Mouse (Mus musculus): ENCODE data around the gene Gm4302.
"Not testable (repeated sequence)": the region's sequence is repeated elsewhere in the genome, so short reads cannot be mapped to it uniquely, and the experiment has no call there.

DNA sequence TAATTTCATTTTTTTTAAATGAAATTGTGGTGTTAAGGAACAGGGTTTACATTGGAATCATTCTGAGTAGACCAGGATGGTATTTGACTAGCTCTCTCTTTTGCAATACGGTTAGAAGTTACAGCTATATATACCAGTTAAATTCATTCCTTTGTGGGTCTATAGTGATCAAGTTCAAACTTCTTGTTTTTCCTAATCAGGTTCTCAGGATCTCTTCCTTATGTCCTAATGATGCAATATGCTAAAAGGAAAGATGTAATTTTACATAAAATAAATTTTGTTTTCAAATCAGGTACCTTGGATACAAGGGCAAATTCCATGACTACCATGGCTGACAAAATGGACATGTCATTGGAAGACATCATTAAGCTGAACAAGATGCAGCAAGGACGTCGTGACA, 5.0 kb downstream of the Gm4302 start, which contains the start of gene Gm4303:
- TF ChIP-seq MAX (IDR thresholded peaks at IDR 0.05); CTCF (IDR thresholded peaks at IDR 0.05; ENCODE audit: control insufficient read depth, insufficient read depth, insufficient read length): not testable (repeated sequence)

Data from C2C12 (cell line).